Mouse (Mus musculus) thymus, adult 2 months (tissue): Measurements from ENCODE around the gene Sept6. TPM values are rescaled to one million over a fixed set of nuclear protein-coding genes. Genes with fewer than 3 reads are reported as not detected.

Experiments used
- DNase-seq: peaks from one replicate; pipeline ENCODE4 v3.0.0; 2021
- H3K27ac ChIP-seq: fragments of 200-500 bp; 2 replicates; pipeline ENCODE4 v1.5.1; 2012; ENCODE audit warnings: low read length, control low read depth; ENCODE audit not compliant: control insufficient read depth, insufficient read depth
- H3K27me3 ChIP-seq: fragments of 200-500 bp; 2 replicates; pipeline ENCODE4 v1.6.1; 2012; ENCODE audit warnings: mild to moderate bottlenecking, low read length, moderate library complexity, mixed read lengths; ENCODE audit not compliant: control insufficient read depth, insufficient read depth
- H3K36me3 ChIP-seq: fragments of 200-500 bp; 2 replicates; pipeline ENCODE4 v1.6.1; 2012; ENCODE audit warnings: mild to moderate bottlenecking, low read length, moderate library complexity; ENCODE audit not compliant: control insufficient read depth, insufficient read depth
- H3K4me1 ChIP-seq: fragments of 200-500 bp; replicated peaks from 2 replicates; pipeline ENCODE4 v1.6.1; 2012; ENCODE audit warnings: low read length; ENCODE audit not compliant: control insufficient read depth, insufficient read depth
- H3K4me3 ChIP-seq: fragments of 200-500 bp; 2 replicates; pipeline ENCODE4 v1.5.1; 2012; ENCODE audit warnings: mild to moderate bottlenecking, low read length, control low read depth, moderate library complexity; ENCODE audit not compliant: control insufficient read depth, insufficient read depth
- CTCF ChIP-seq: fragments of 200-500 bp; IDR thresholded peaks from 2 replicates; pipeline ENCODE4 v1.5.1; 2012; ENCODE audit warnings: mild to moderate bottlenecking, control low read depth, low read length, moderate library complexity, borderline replicate concordance; ENCODE audit not compliant: control insufficient read depth, poor library complexity, insufficient read depth; ENCODE audit errors: extremely low read depth
- POLR2A ChIP-seq: fragments of 200-500 bp; IDR thresholded peaks from 2 replicates; pipeline ENCODE4 v1.6.1; 2012; ENCODE audit warnings: mild to moderate bottlenecking, low read length, control low read depth, moderate library complexity; ENCODE audit not compliant: control insufficient read depth, poor library complexity, insufficient read depth; ENCODE audit errors: extremely low read depth
- WGBS: fragments of 180-500 bp; shearing (Covaris S2); methylation state at CpG from one replicate; pipeline ENCODE4 v1.1.7; 2018; 5-methylcytosine and 5-hydroxymethylcytosine counted together
- polyA plus RNA-seq: library from polyadenylated mRNA; depleted of rRNA; stranded (reverse); fragments of >200 nt; gene quantifications from 2 replicates; pipeline ENCODE4 v1.2.3, GENCODE M21; 2012

Gene Sept6
- polyA plus RNA-seq, 1 experiment: 122 TPM

GRCm38 (mm10) chrX:36974905-36975304 is 16.7 kb downstream of the Sept6 start:
- H3K27ac ChIP-seq: no peak overlapping the region
- TF ChIP-seq CTCF (no peak), POLR2A (no peak)
- H3K36me3 ChIP-seq: peaks cover 14% of the 10 kb centered on the region; the same call in 1 of the 2 replicates
- peaks cover 9% of the 10 kb centered on the region for H3K4me1 ChIP-seq
- WGBS: 96% methylated on average over 5 of the region's 5 CpGs
- no peak overlapping the region for H3K4me3 ChIP-seq
- H3K27me3 ChIP-seq: no peaks in the 10 kb centered on the region
- no peak for DNase-seq

DNA sequence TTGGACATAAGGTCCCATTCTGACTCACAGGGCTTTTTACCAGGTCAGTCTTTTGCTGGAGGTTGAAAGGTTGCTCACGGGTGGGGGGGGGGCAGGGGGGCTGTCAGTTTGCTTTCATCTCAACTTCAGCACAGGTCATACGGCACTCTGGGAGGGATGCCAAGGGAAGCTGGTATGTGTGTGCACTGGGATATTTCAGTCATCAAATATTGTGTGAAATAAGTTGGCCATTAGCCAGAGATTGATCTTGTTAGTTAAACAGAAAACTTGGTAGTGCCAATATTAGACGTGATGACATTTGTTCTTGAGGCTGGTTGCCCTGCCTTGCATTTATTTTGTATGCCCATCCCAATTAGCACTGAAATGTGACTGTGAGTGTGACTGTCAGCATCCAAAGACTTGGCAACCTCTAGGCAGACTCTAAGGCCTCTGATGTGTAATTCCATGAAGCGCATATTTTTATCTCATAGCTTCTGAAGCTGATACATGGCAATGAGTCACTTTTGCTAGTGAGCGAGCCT is 18.6 kb downstream of the Sept6 start:
- H3K4me3 ChIP-seq: no peak overlapping the region
- H3K4me1 ChIP-seq: peaks cover 9% of the 10 kb centered on the region
- peaks cover 14% of the 10 kb centered on the region; the same call in 1 of the 2 replicates for H3K36me3 ChIP-seq
- TF ChIP-seq CTCF (no peak), POLR2A (no peak)
- H3K27me3 ChIP-seq: no peaks in the 10 kb centered on the region
- no peak overlapping the region for H3K27ac ChIP-seq
- no peak for DNase-seq
- WGBS: 93% methylated on average over 5 of the region's 5 CpGs

- WGBS: 96% methylated on average over 3 of the region's 4 CpGs
- peaks cover 2% of the 10 kb centered on the region for H3K4me1 ChIP-seq
- H3K27me3 ChIP-seq: no peaks in the 10 kb centered on the region
- TF ChIP-seq POLR2A: no peak
- no peak for TF ChIP-seq CTCF
- DNase-seq: no peak
- H3K4me3 ChIP-seq: no peak overlapping the region
- H3K36me3 ChIP-seq: peaks cover 20% of the 10 kb centered on the region; the same call in 1 of the 2 replicates
- H3K27ac ChIP-seq: no peak overlapping the region
Measured at GRCm38 (mm10) chrX:36971156-36971555, 20.4 kb downstream of the Sept6 start.

GRCm38 (mm10) chrX:36969501-36969900 is 22.1 kb downstream of the Sept6 start:
- no peak for DNase-seq
- 100% methylated on average over 4 of the region's 4 CpGs for WGBS
- Histone ChIP-seq H3K27me3 (no peaks in the 10 kb centered on the region), H3K4me1 (no peaks in the 10 kb centered on the region), H3K4me3 (no peak overlapping the region), H3K27ac (no peak overlapping the region), H3K36me3 (peaks cover 17% of the 10 kb centered on the region; the same call in 1 of the 2 replicates)
- TF ChIP-seq POLR2A (no peak), CTCF (no peak)

DNA sequence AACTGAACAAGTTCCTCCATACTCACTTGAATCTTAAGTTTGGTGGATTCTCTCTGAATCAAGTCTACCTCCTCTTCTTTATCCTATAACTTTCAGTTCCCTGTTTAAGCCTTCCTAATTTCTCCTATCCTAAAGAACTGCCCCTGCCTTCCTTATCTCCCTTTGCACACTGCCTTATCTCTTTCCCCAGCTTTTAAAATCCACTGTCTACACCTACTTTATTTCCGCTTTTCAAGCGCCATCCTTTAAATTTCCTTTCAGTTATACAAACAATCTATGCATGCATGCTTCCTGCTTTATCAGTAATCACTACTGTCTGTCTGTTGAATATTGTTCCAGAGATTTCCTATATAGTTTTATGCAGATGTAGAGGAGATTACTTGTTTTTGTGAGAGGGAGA is 34.9 kb downstream of the Sept6 start:
- Histone ChIP-seq H3K36me3 (0 out of 2 replicates have a peak, but pooled peaks cover 3% of the 10 kb centered on the region), H3K27me3 (no peaks in the 10 kb centered on the region), H3K27ac (no peak overlapping the region), H3K4me1 (no peaks in the 10 kb centered on the region), H3K4me3 (no peak overlapping the region)
- no peak for DNase-seq
- WGBS: 94% methylated on average over 2 of the region's 2 CpGs
- TF ChIP-seq POLR2A (no peak), CTCF (no peak)

DNA sequence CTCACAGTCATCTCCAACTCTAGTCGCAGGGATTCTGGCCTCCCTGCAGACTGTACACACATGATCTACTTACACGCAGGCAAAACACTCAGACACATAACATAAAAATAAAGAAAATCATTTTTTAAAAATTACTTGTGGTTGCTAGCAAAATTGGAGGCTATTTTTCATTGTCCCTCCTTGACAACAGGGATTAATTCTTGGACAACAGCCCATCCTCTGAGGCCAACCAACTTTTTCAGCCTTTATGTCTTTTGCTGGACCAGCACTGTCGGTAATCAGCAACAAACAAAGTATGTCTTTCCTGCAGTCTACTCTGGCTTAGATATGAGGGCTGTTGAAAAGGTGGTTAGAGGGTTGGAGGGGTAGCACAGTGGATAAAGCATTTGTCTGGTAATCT is 50.5 kb downstream of the Sept6 start:
- H3K4me1 ChIP-seq: no peaks in the 10 kb centered on the region
- no peak overlapping the region for H3K27ac ChIP-seq
- H3K36me3 ChIP-seq: peaks cover 24% of the 10 kb centered on the region
- H3K27me3 ChIP-seq: no peaks in the 10 kb centered on the region
- H3K4me3 ChIP-seq: no peak overlapping the region
- TF ChIP-seq POLR2A (no peak), CTCF (no peak)
- 92% methylated on average over 3 of the region's 3 CpGs for WGBS
- no peak for DNase-seq
